Mouse (Mus musculus) lung, embryonic 14.5 days (tissue): Measurements from ENCODE around the gene Adap1. TPM values are rescaled to one million over a fixed set of nuclear protein-coding genes. Genes with fewer than 3 reads are reported as not detected.

ENCODE experiments used
- ATAC-seq: fragments of 200-750 bp; cut with Nextera tagmentation; 2 replicates; pipeline ENCODE4 v1.8.0; 2017; ENCODE audit warnings: mild to moderate bottlenecking, moderate TSS enrichment, moderate library complexity; ENCODE audit not compliant: insufficient read depth
- DNase-seq: peaks from one replicate; pipeline ENCODE4 v3.0.0-alpha.2; 2015
- H3K27ac ChIP-seq: fragments of 300-500 bp; sonication (generic); 2 replicates; pipeline ENCODE4 v1.5.1; 2014; ENCODE audit warnings: low read depth, mild to moderate bottlenecking, moderate library complexity
- H3K27me3 ChIP-seq: fragments of 300-500 bp; sonication (generic); 2 replicates; pipeline ENCODE4 v1.6.1; 2014; ENCODE audit warnings: low read length, control low read depth; ENCODE audit not compliant: insufficient read depth
- H3K36me3 ChIP-seq: fragments of 300-500 bp; sonication (generic); 2 replicates; pipeline ENCODE4 v1.6.1; 2014; ENCODE audit warnings: control low read depth; ENCODE audit not compliant: insufficient read depth
- H3K4me1 ChIP-seq: fragments of 300-500 bp; sonication (generic); 2 replicates; pipeline ENCODE4 v1.6.1; 2014; ENCODE audit warnings: antibody characterized with exemption, control low read depth; ENCODE audit not compliant: insufficient read depth
- H3K4me2 ChIP-seq: fragments of 300-500 bp; sonication (generic); 2 replicates; pipeline ENCODE4 v1.6.1; 2014; ENCODE audit warnings: mild to moderate bottlenecking
- H3K4me3 ChIP-seq: fragments of 300-500 bp; sonication (generic); 2 replicates; pipeline ENCODE4 v1.5.1; 2014; ENCODE audit warnings: low read depth, low read length
- H3K9ac ChIP-seq: fragments of 300-500 bp; sonication (generic); 2 replicates; pipeline ENCODE4 v1.6.1; 2014
- H3K9me3 ChIP-seq: fragments of 300-500 bp; sonication (generic); 2 replicates; pipeline ENCODE4 v1.6.1; 2016; ENCODE audit warnings: low read depth, low read length, control low read depth
- CTCF ChIP-seq: IDR thresholded peaks from 2 replicates; pipeline ENCODE4 v1.5.1; 2016; ENCODE audit warnings: antibody characterized with exemption, low read depth
- WGBS: fragments of 180-500 bp; shearing (Covaris S2); extraction: QIAGEN DNeasy Blood & Tissue Kit; methylation state at CpG from one replicate; pipeline ENCODE4 v1.1.7; 2014; 5-methylcytosine and 5-hydroxymethylcytosine counted together
- polyA plus RNA-seq: library from polyadenylated mRNA; unstranded; fragments of >200 nt; fragmentation: Nextera tagmentation; extraction: Ambion mirVana; gene quantifications from 2 replicates; pipeline ENCODE4 v1.2.1, GENCODE M21; 2014

Gene Adap1
- polyA plus RNA-seq: 3.6 and 4.0 TPM in 2 replicates

GRCm38 (mm10) chr5:139325395-139325966 is at the start of gene Adap1:
Gene Adap1, minus strand, starts transcription at chr5:139325622.
- Histone ChIP-seq H3K27me3 (peaks cover 32% of the 10 kb centered on the region), H3K4me2 (peak within 1 kb of the TSS; percentile 97), H3K36me3 (no peaks in the 10 kb centered on the region), H3K9me3 (no peaks in the 10 kb centered on the region), H3K4me1 (no peaks in the 10 kb centered on the region; the same call in 1 of the 2 replicates), H3K4me3 (peak within 1 kb of the TSS; percentile 56), H3K27ac (no peak within 1 kb of the TSS), H3K9ac (peak within 1 kb of the TSS; percentile 62)
- DNase-seq (peak; percentile 71), ATAC-seq (peak; percentile 78)
- WGBS: 3% methylated on average over 50 of the region's 61 CpGs
- no peak; the same call in 1 of the 2 replicates for TF ChIP-seq CTCF

GRCm38 (mm10) chr5:139374841-139375240 is 49.4 kb upstream of the Adap1 start:
- H3K4me2 ChIP-seq: no peak overlapping the region
- H3K27ac ChIP-seq: no peak overlapping the region
- no peaks in the 10 kb centered on the region for H3K9me3 ChIP-seq
- no peaks in the 10 kb centered on the region for H3K27me3 ChIP-seq
- ATAC-seq (no peak), DNase-seq (no peak)
- H3K9ac ChIP-seq: no peak overlapping the region
- H3K4me1 ChIP-seq: peaks cover 40% of the 10 kb centered on the region
- no peaks in the 10 kb centered on the region for H3K36me3 ChIP-seq
- TF ChIP-seq CTCF: no peak
- WGBS: 85% methylated on average over 2 of the region's 2 CpGs
- H3K4me3 ChIP-seq: no peak overlapping the region

- 83% methylated on average over 6 of the region's 6 CpGs for WGBS
- Histone ChIP-seq H3K4me3 (no peak overlapping the region), H3K27me3 (no peaks in the 10 kb centered on the region), H3K4me1 (peaks cover 32% of the 10 kb centered on the region), H3K9ac (no peak overlapping the region), H3K4me2 (no peak overlapping the region), H3K36me3 (no peaks in the 10 kb centered on the region), H3K27ac (no peak overlapping the region), H3K9me3 (no peaks in the 10 kb centered on the region)
- no peak for ATAC-seq
- no peak for DNase-seq
- no peak for TF ChIP-seq CTCF
These were observed 48.5 kb upstream of the Adap1 start for GRCm38 (mm10) chr5:139373889-139374444.

- ATAC-seq (no peak), DNase-seq (no peak)
- Histone ChIP-seq H3K9ac (no peak overlapping the region), H3K4me1 (peaks cover 25% of the 10 kb centered on the region), H3K27ac (no peak overlapping the region), H3K4me3 (no peak overlapping the region), H3K36me3 (no peaks in the 10 kb centered on the region), H3K4me2 (no peak overlapping the region), H3K27me3 (no peaks in the 10 kb centered on the region), H3K9me3 (no peaks in the 10 kb centered on the region)
- TF ChIP-seq CTCF: no peak
- 83% methylated on average over 3 of the region's 3 CpGs for WGBS
These were observed 47.7 kb upstream of the Adap1 start for GRCm38 (mm10) chr5:139373126-139373525.

- H3K27me3 ChIP-seq: no peaks in the 10 kb centered on the region
- 2% methylated on average over 39 of the region's 39 CpGs for WGBS
- peak; percentile 97 for DNase-seq
- peak overlapping the region; percentile 95 for H3K9ac ChIP-seq
- peak overlapping the region; percentile 83 for H3K27ac ChIP-seq
- peak overlapping the region; percentile 95 for H3K4me2 ChIP-seq
- H3K9me3 ChIP-seq: no peaks in the 10 kb centered on the region
- ATAC-seq: peak; percentile 97
- H3K4me1 ChIP-seq: peaks cover 12% of the 10 kb centered on the region
- no peak for TF ChIP-seq CTCF
- H3K36me3 ChIP-seq: no peaks in the 10 kb centered on the region
- peak overlapping the region; percentile 68 for H3K4me3 ChIP-seq
These were observed 46.4 kb upstream of the Adap1 start for GRCm38 (mm10) chr5:139371631-139372401.

GRCm38 (mm10) chr5:139371118-139371517 is 45.7 kb upstream of the Adap1 start:
- Histone ChIP-seq H3K4me3 (peak overlapping the region; percentile 68), H3K27me3 (no peaks in the 10 kb centered on the region), H3K4me1 (peaks cover 11% of the 10 kb centered on the region), H3K27ac (peak overlapping the region; percentile 83; the same call in 1 of the 2 replicates), H3K9ac (peak overlapping the region; percentile 95), H3K9me3 (no peaks in the 10 kb centered on the region), H3K36me3 (no peaks in the 10 kb centered on the region), H3K4me2 (peak overlapping the region; percentile 95)
- 57% methylated on average over 5 of the region's 5 CpGs for WGBS
- no peak for ATAC-seq
- DNase-seq: no peak
- TF ChIP-seq CTCF: no peak

- H3K4me1 ChIP-seq: peaks cover 12% of the 10 kb centered on the region
- no peak overlapping the region for H3K27ac ChIP-seq
- peak overlapping the region; percentile 95; the same call in 1 of the 2 replicates for H3K4me2 ChIP-seq
- no peaks in the 10 kb centered on the region for H3K27me3 ChIP-seq
- H3K9me3 ChIP-seq: no peaks in the 10 kb centered on the region
- DNase-seq (no peak), ATAC-seq (no peak)
- TF ChIP-seq CTCF: no peak
- no peak overlapping the region for H3K9ac ChIP-seq
- H3K36me3 ChIP-seq: no peaks in the 10 kb centered on the region
- H3K4me3 ChIP-seq: no peak overlapping the region
- 83% methylated on average over 6 of the region's 6 CpGs for WGBS
These were observed 44.9 kb upstream of the Adap1 start for GRCm38 (mm10) chr5:139370336-139370735.
